Mouse (Mus musculus): Measurements from ENCODE around the gene Abi3bp. TPM values are rescaled to one million over a fixed set of nuclear protein-coding genes. Genes with fewer than 3 reads are reported as not detected.

Abi3bp gene
- polyA plus RNA-seq, 1 experiment from 2014 or later, result 0.29 TPM

DNA sequence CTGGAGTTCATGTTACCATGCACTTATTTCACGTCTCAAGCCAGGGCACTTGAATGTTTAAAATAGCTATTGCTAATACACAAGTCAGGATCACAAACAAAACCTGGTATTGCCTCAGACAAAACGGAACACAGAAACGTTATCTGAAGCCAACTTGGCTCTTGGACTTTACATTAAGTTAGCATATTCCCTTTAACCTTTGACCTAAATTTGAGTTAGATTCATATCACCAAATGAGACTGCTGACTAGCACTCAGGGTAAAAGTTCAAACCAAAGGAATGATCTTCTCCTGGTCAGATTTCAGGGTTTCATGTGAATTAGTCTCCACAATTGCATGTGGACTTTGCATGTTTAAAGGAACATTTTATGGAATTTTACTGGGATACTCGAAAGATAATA lies 244.7 kb downstream of the Abi3bp start:
- Histone ChIP-seq H3K4me1 (ENCODE audit: control insufficient read depth, insufficient read depth, low read length) (peaks cover 3% of the 10 kb centered on the region; the same call in 1 of the 2 replicates), H3K36me3 (ENCODE audit: control insufficient read depth, insufficient read depth, low read length) (no peaks in the 10 kb centered on the region), H3K27ac (ENCODE audit: low read length) (no peak overlapping the region), H3K4me3 (ENCODE audit: low read depth, low read length) (no peak overlapping the region), H3K9ac (ENCODE audit: low read depth, low read length) (no peak overlapping the region), H3K4me2 (ENCODE audit: low read length) (no peak overlapping the region), H3K9me3 (replicated peaks; ENCODE audit: control insufficient read depth, low read length, poor library complexity, severe bottlenecking) (no peaks in the 10 kb centered on the region), H3K27me3 (ENCODE audit: control insufficient read depth, insufficient read depth, low read depth, low read length) (no peaks in the 10 kb centered on the region)
- no peak for ATAC-seq
- WGBS, result 77% methylated on average over 4 of the region's 4 CpGs

GRCm38 (mm10) chr16:56724927-56725326 lies 247.2 kb downstream of the Abi3bp start:
- Histone ChIP-seq H3K9me3 (replicated peaks; ENCODE audit: control insufficient read depth, low read length, poor library complexity, severe bottlenecking) (no peaks in the 10 kb centered on the region), H3K27me3 (ENCODE audit: control insufficient read depth, insufficient read depth, low read depth, low read length) (no peaks in the 10 kb centered on the region), H3K4me3 (ENCODE audit: low read depth, low read length) (no peak overlapping the region), H3K27ac (ENCODE audit: low read length) (no peak overlapping the region), H3K9ac (ENCODE audit: low read depth, low read length) (no peak overlapping the region), H3K4me1 (ENCODE audit: control insufficient read depth, insufficient read depth, low read length) (no peaks in the 10 kb centered on the region), H3K36me3 (ENCODE audit: control insufficient read depth, insufficient read depth, low read length) (no peaks in the 10 kb centered on the region), H3K4me2 (ENCODE audit: low read length) (no peak overlapping the region)
- 84% methylated on average over 10 of the region's 10 CpGs for WGBS
- no peak for ATAC-seq

GRCm38 (mm10) chr16:56729060-56729459 lies 251.4 kb downstream of the Abi3bp start:
- 39% methylated on average over 1 of the region's 1 CpGs for WGBS
- Histone ChIP-seq H3K9me3 (replicated peaks; ENCODE audit: control insufficient read depth, low read length, poor library complexity, severe bottlenecking) (no peaks in the 10 kb centered on the region), H3K27me3 (ENCODE audit: control insufficient read depth, insufficient read depth, low read depth, low read length) (no peaks in the 10 kb centered on the region), H3K4me2 (ENCODE audit: low read length) (no peak overlapping the region), H3K36me3 (ENCODE audit: control insufficient read depth, insufficient read depth, low read length) (no peaks in the 10 kb centered on the region), H3K4me1 (ENCODE audit: control insufficient read depth, insufficient read depth, low read length) (no peaks in the 10 kb centered on the region), H3K27ac (ENCODE audit: low read length) (no peak overlapping the region), H3K4me3 (ENCODE audit: low read depth, low read length) (no peak overlapping the region), H3K9ac (ENCODE audit: low read depth, low read length) (no peak overlapping the region)
- ATAC-seq, result no peak

Other genes starting within 250 kb of the Abi3bp start
- gene Tfg, start 239.6 kb downstream of the Abi3bp start, polyA plus RNA-seq (2015; fragmentation: Nextera tagmentation; extraction: Ambion mirVana), result 163 and 170 TPM in 2 replicates

Measured in midbrain, embryonic 16.5 days (tissue).